Mouse (Mus musculus) neural tube, embryonic 12.5 days (tissue): ENCODE results near the gene Sgms1. TPM values are rescaled to one million over a fixed set of nuclear protein-coding genes. Genes with fewer than 3 reads are reported as not detected.

ENCODE experiments used
- ATAC-seq: fragments of 200-750 bp; cut with Nextera tagmentation; 2 replicates; pipeline ENCODE4 v1.8.0; 2017; ENCODE audit warnings: low read depth, mild to moderate bottlenecking, moderate TSS enrichment, moderate library complexity; ENCODE audit not compliant: low FRiP score
- H3K27ac ChIP-seq: fragments of 300-500 bp; sonication (generic); 2 replicates; pipeline ENCODE4 v1.5.1; 2016
- H3K27me3 ChIP-seq: fragments of 300-500 bp; sonication (generic); replicated peaks from 2 replicates; pipeline ENCODE4 v1.6.1; 2016; ENCODE audit warnings: mild to moderate bottlenecking
- H3K36me3 ChIP-seq: fragments of 300-500 bp; sonication (generic); 2 replicates; pipeline ENCODE4 v1.6.1; 2016; ENCODE audit warnings: mild to moderate bottlenecking
- H3K4me1 ChIP-seq: fragments of 300-500 bp; sonication (generic); 2 replicates; pipeline ENCODE4 v1.6.1; 2016
- H3K4me2 ChIP-seq: fragments of 300-500 bp; sonication (generic); replicated peaks from 2 replicates; pipeline ENCODE4 v1.6.1; 2016; ENCODE audit warnings: mild to moderate bottlenecking
- H3K4me3 ChIP-seq: fragments of 300-500 bp; sonication (generic); 2 replicates; pipeline ENCODE4 v1.5.1; 2016
- H3K9ac ChIP-seq: fragments of 300-500 bp; sonication (generic); 2 replicates; pipeline ENCODE4 v1.6.1; 2016; ENCODE audit warnings: mild to moderate bottlenecking
- H3K9me3 ChIP-seq: fragments of 300-500 bp; sonication (generic); 2 replicates; pipeline ENCODE4 v1.6.1; 2016; ENCODE audit warnings: mild to moderate bottlenecking
- WGBS: fragments of 180-500 bp; shearing (Covaris S2); methylation state at CpG from one replicate; pipeline ENCODE4 v1.1.7; 2016; 5-methylcytosine and 5-hydroxymethylcytosine counted together
- polyA plus RNA-seq: library from polyadenylated mRNA; unstranded; fragments of >200 nt; fragmentation: Nextera tagmentation; extraction: Ambion mirVana; gene quantifications from 2 replicates; pipeline ENCODE4 v1.2.1, GENCODE M21; 2016

The Sgms1 gene
- polyA plus RNA-seq, 1 experiment from 2014 or later, result 17.2 TPM

GRCm38 (mm10) chr19:32196222-32196621, 193.3 kb downstream of the Sgms1 start:
- Histone ChIP-seq H3K9ac (no peak overlapping the region), H3K9me3 (no peaks in the 10 kb centered on the region), H3K4me1 (no peaks in the 10 kb centered on the region), H3K27me3 (no peaks in the 10 kb centered on the region), H3K27ac (no peak overlapping the region), H3K36me3 (no peaks in the 10 kb centered on the region), H3K4me3 (no peak overlapping the region), H3K4me2 (no peak overlapping the region)
- WGBS, result 77% methylated on average over 5 of the region's 5 CpGs
- no peak for ATAC-seq

GRCm38 (mm10) chr19:32194863-32195262, 194.7 kb downstream of the Sgms1 start:
- no peaks in the 10 kb centered on the region for H3K36me3 ChIP-seq
- H3K4me1 ChIP-seq, result no peaks in the 10 kb centered on the region
- no peak for ATAC-seq
- 18% methylated on average over 1 of the region's 1 CpGs for WGBS
- no peaks in the 10 kb centered on the region for H3K9me3 ChIP-seq
- no peak overlapping the region for H3K9ac ChIP-seq
- H3K27ac ChIP-seq, result no peak overlapping the region
- H3K4me3 ChIP-seq, result no peak overlapping the region
- H3K27me3 ChIP-seq, result no peaks in the 10 kb centered on the region
- no peak overlapping the region for H3K4me2 ChIP-seq

- ATAC-seq, result no peak
- Histone ChIP-seq H3K27me3 (no peaks in the 10 kb centered on the region), H3K9me3 (no peaks in the 10 kb centered on the region), H3K4me3 (no peak overlapping the region), H3K27ac (no peak overlapping the region), H3K9ac (no peak overlapping the region), H3K36me3 (no peaks in the 10 kb centered on the region), H3K4me2 (no peak overlapping the region), H3K4me1 (no peaks in the 10 kb centered on the region)
- WGBS, result 96% methylated on average over 3 of the region's 3 CpGs
Observed at GRCm38 (mm10) chr19:32194074-32194473, 195.4 kb downstream of the Sgms1 start.

GRCm38 (mm10) chr19:32191596-32191995, 197.9 kb downstream of the Sgms1 start:
- no peak overlapping the region for H3K9ac ChIP-seq
- WGBS, result 92% methylated on average over 3 of the region's 3 CpGs
- no peaks in the 10 kb centered on the region for H3K9me3 ChIP-seq
- no peak overlapping the region for H3K4me3 ChIP-seq
- no peaks in the 10 kb centered on the region for H3K4me1 ChIP-seq
- no peaks in the 10 kb centered on the region for H3K36me3 ChIP-seq
- no peak for ATAC-seq
- no peaks in the 10 kb centered on the region for H3K27me3 ChIP-seq
- H3K4me2 ChIP-seq, result no peak overlapping the region
- H3K27ac ChIP-seq, result no peak overlapping the region

GRCm38 (mm10) chr19:32189961-32190360, 199.6 kb downstream of the Sgms1 start:
- no peaks in the 10 kb centered on the region for H3K4me1 ChIP-seq
- 93% methylated on average over 6 of the region's 6 CpGs for WGBS
- no peak overlapping the region for H3K4me3 ChIP-seq
- H3K27ac ChIP-seq, result no peak overlapping the region
- H3K9ac ChIP-seq, result no peak overlapping the region
- no peak for ATAC-seq
- H3K9me3 ChIP-seq, result no peaks in the 10 kb centered on the region
- H3K27me3 ChIP-seq, result no peaks in the 10 kb centered on the region
- H3K36me3 ChIP-seq, result no peaks in the 10 kb centered on the region
- H3K4me2 ChIP-seq, result no peak overlapping the region

GRCm38 (mm10) chr19:32189036-32189436, 200.5 kb downstream of the Sgms1 start:
- no peak for ATAC-seq
- no peak overlapping the region for H3K9ac ChIP-seq
- no peaks in the 10 kb centered on the region for H3K4me1 ChIP-seq
- H3K9me3 ChIP-seq, result no peaks in the 10 kb centered on the region
- no peak overlapping the region for H3K4me3 ChIP-seq
- WGBS, result 77% methylated on average over 5 of the region's 5 CpGs
- H3K27ac ChIP-seq, result no peak overlapping the region
- H3K4me2 ChIP-seq, result no peak overlapping the region
- no peaks in the 10 kb centered on the region for H3K36me3 ChIP-seq
- no peaks in the 10 kb centered on the region for H3K27me3 ChIP-seq

- Histone ChIP-seq H3K36me3 (no peaks in the 10 kb centered on the region), H3K9ac (no peak overlapping the region), H3K27me3 (no peaks in the 10 kb centered on the region), H3K4me2 (no peak overlapping the region), H3K9me3 (no peaks in the 10 kb centered on the region), H3K4me3 (no peak overlapping the region), H3K27ac (no peak overlapping the region), H3K4me1 (no peaks in the 10 kb centered on the region)
- no peak for ATAC-seq
- 85% methylated on average over 8 of the region's 8 CpGs for WGBS
Observed at GRCm38 (mm10) chr19:32186594-32187092, 202.9 kb downstream of the Sgms1 start.

- no peak overlapping the region for H3K9ac ChIP-seq
- ATAC-seq, result no peak
- H3K27me3 ChIP-seq, result no peaks in the 10 kb centered on the region
- H3K27ac ChIP-seq, result no peak overlapping the region
- H3K9me3 ChIP-seq, result no peaks in the 10 kb centered on the region
- no peaks in the 10 kb centered on the region for H3K36me3 ChIP-seq
- H3K4me1 ChIP-seq, result no peaks in the 10 kb centered on the region
- no peak overlapping the region for H3K4me2 ChIP-seq
- 90% methylated on average over 4 of the region's 4 CpGs for whole genome bisulfite sequencing
- H3K4me3 ChIP-seq, result no peak overlapping the region
Observed at GRCm38 (mm10) chr19:32183005-32183404, 206.5 kb downstream of the Sgms1 start.

- H3K4me1 ChIP-seq, result no peaks in the 10 kb centered on the region
- H3K4me3 ChIP-seq, result no peak overlapping the region
- no peak overlapping the region for H3K4me2 ChIP-seq
- H3K27ac ChIP-seq, result no peak overlapping the region
- no peaks in the 10 kb centered on the region for H3K9me3 ChIP-seq
- ATAC-seq, result no peak
- H3K27me3 ChIP-seq, result no peaks in the 10 kb centered on the region
- H3K36me3 ChIP-seq, result no peaks in the 10 kb centered on the region
- no peak overlapping the region for H3K9ac ChIP-seq
- 93% methylated on average over 5 of the region's 5 CpGs for WGBS
Observed at GRCm38 (mm10) chr19:32182471-32182870, 207.0 kb downstream of the Sgms1 start.

- no peak overlapping the region for H3K9ac ChIP-seq
- WGBS, result 87% methylated on average over 12 of the region's 12 CpGs
- H3K27ac ChIP-seq, result no peak overlapping the region
Observed at GRCm38 (mm10) chr19:32181721-32182394, 207.7 kb downstream of the Sgms1 start.

GRCm38 (mm10) chr19:32180756-32181674, 208.5 kb downstream of the Sgms1 start:
- no peak overlapping the region for H3K4me2 ChIP-seq
- ATAC-seq, result no peak

More at GRCm38 (mm10) chr19:32181721-32182394, 207.7 kb downstream of the Sgms1 start:
- no peaks in the 10 kb centered on the region for H3K4me1 ChIP-seq
- H3K27me3 ChIP-seq, result no peaks in the 10 kb centered on the region
- H3K4me2 ChIP-seq, result no peak overlapping the region
- no peak for ATAC-seq
- H3K9me3 ChIP-seq, result no peaks in the 10 kb centered on the region
- no peak overlapping the region for H3K4me3 ChIP-seq
- no peaks in the 10 kb centered on the region for H3K36me3 ChIP-seq

GRCm38 (mm10) chr19:32179978-32180413, 209.5 kb downstream of the Sgms1 start:
- Histone ChIP-seq H3K27me3 (no peaks in the 10 kb centered on the region), H3K4me3 (no peak overlapping the region), H3K36me3 (no peaks in the 10 kb centered on the region), H3K27ac (no peak overlapping the region), H3K9me3 (no peaks in the 10 kb centered on the region), H3K4me1 (no peaks in the 10 kb centered on the region), H3K9ac (no peak overlapping the region), H3K4me2 (no peak overlapping the region)
- no peak for ATAC-seq
- WGBS, result 64% methylated on average over 5 of the region's 5 CpGs

More at GRCm38 (mm10) chr19:32180756-32181674, 208.5 kb downstream of the Sgms1 start:
- Histone ChIP-seq H3K27ac (no peak overlapping the region), H3K36me3 (no peaks in the 10 kb centered on the region), H3K27me3 (no peaks in the 10 kb centered on the region), H3K4me3 (no peak overlapping the region), H3K4me1 (no peaks in the 10 kb centered on the region), H3K9me3 (no peaks in the 10 kb centered on the region), H3K9ac (no peak overlapping the region)
- 86% methylated on average over 14 of the region's 14 CpGs for WGBS
